Mouse (Mus musculus) ES-E14 (cell line): ENCODE measurements around the gene Sebox. TPM values are rescaled to one million over a fixed set of nuclear protein-coding genes. Genes with fewer than 3 reads are reported as not detected.

Source experiments
- DNase-seq: peaks from one replicate; pipeline ENCODE4 v3.0.0-alpha.2; 2013; ENCODE audit warnings: low read depth, low spot score
- H3K27ac ChIP-seq: 2 replicates; pipeline ENCODE4 v1.5.1; 2012; ENCODE audit warnings: low read depth, mild to moderate bottlenecking, low read length, moderate library complexity, mixed read lengths; ENCODE audit not compliant: poor library complexity, insufficient read depth, severe bottlenecking
- H3K36me3 ChIP-seq: 2 replicates; pipeline ENCODE4 v1.6.1; 2012; ENCODE audit warnings: mild to moderate bottlenecking, low read length, moderate library complexity, mixed read lengths; ENCODE audit not compliant: control insufficient read depth, poor library complexity, insufficient read depth, severe bottlenecking
- H3K4me1 ChIP-seq, 2 experiments: fragments of 150-350 bp in 1 of 2; sonication (generic) in 1 of 2; 2 replicates each; pipeline ENCODE4 v1.6.1; 2012; ENCODE audit warnings: low read length in 2 of 2, mild to moderate bottlenecking in 1 of 2, mixed read lengths in 1 of 2; ENCODE audit not compliant: control insufficient read depth in 2 of 2, insufficient read depth in 2 of 2, poor library complexity in 1 of 2
- H3K4me3 ChIP-seq, 2 experiments: fragments of 150-350 bp in 1 of 2; sonication (generic) in 1 of 2; 2 replicates each; pipeline ENCODE4 v1.5.1; 2012; ENCODE audit warnings: low read length in 2 of 2, low read depth in 1 of 2, mild to moderate bottlenecking in 1 of 2, mixed read lengths in 1 of 2; ENCODE audit not compliant: insufficient read depth in 1 of 2, poor library complexity in 1 of 2, severe bottlenecking in 1 of 2
- H3K9ac ChIP-seq: 2 replicates; pipeline ENCODE4 v1.6.1; 2012; ENCODE audit warnings: low read depth, mild to moderate bottlenecking, low read length, mixed read lengths; ENCODE audit not compliant: poor library complexity, insufficient read depth, severe bottlenecking
- H3K9me3 ChIP-seq: fragments of 150-350 bp; sonication (generic); 2 replicates; pipeline ENCODE4 v1.6.1; 2012; ENCODE audit warnings: low read depth, mild to moderate bottlenecking, low read length; ENCODE audit not compliant: control insufficient read depth, insufficient read depth
- CHD2 ChIP-seq: IDR thresholded peaks from 2 replicates; pipeline ENCODE4 v1.6.1; 2014; ENCODE audit warnings: mild to moderate bottlenecking, low read depth, low read length, inconsistent platforms
- HCFC1 ChIP-seq: IDR thresholded peaks from 2 replicates; pipeline ENCODE4 v1.6.1; 2012; ENCODE audit warnings: low read length, inconsistent platforms, borderline replicate concordance; ENCODE audit not compliant: insufficient read depth
- MAFK ChIP-seq: IDR thresholded peaks from 2 replicates; pipeline ENCODE4 v1.6.1; 2014; ENCODE audit warnings: mild to moderate bottlenecking, low read depth, low read length, inconsistent platforms; ENCODE audit not compliant: insufficient read depth
- ZC3H11A ChIP-seq: IDR thresholded peaks from 2 replicates; pipeline ENCODE4 v1.6.1; 2012; ENCODE audit warnings: low read depth, mild to moderate bottlenecking, inconsistent platforms, low read length, borderline replicate concordance
- ZNF384 ChIP-seq: IDR thresholded peaks from 2 replicates; pipeline ENCODE4 v1.6.1; 2012; ENCODE audit warnings: low read depth, low read length, inconsistent platforms
- in situ Hi-C, 2 experiments: fragments of 600-800 bp; cut with MboI; formaldehyde crosslinking; loops; one replicate each; pipeline ENCODE4 v1.15.1; 2025; ENCODE audit warnings: low sequenced_read_pairs in 2 of 2, inconsistent platforms in 1 of 2; ENCODE audit not compliant: unreplicated experiment in 2 of 2
- total RNA-seq: library from RNA; depleted of rRNA; stranded (reverse); fragments of 300-350 nt; gene quantifications from 2 replicates; pipeline ENCODE4 v1.2.3, GENCODE M21; 2012; rRNA removed

The Sebox gene
- 0.31 and 0.32 TPM in 2 replicates for total RNA-seq

DNA sequence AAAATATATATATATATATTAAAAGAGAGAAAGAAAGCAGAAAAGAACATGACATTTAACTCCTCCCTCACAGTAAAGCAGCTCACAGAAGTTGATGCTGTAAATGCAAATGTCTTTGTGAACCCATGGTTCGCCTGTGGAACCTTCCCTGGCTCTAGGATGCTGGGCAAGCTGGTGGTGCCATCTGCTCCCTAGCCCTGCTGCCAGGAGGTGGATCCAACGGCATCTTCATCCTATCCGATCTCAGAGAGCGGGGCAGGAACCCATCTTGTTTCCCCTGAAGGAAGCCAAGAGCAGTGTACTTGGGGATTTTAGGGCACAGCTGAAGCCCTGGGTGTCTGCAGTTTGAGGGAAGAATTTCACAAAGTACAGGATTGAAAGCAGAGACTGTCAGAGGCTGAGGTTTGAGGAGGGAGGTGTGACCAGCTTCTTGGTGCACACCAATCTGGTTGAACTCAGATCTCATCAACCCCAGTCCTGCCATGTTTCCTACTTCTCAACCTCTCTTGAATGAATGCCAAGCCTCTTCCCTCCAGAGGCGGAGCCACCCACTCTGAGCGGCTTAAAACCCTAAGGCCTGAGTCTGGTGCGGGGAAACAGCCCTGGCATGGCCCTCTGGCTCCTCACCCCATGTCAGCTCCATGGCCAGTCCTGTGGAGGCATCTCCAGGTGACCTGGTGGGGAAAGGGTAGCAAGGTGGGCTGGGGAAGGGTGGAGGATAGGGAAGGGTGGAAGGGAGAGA, at the start of gene Sebox:
Gene Sebox, plus strand, starts transcription at position 539 of the 742 bp plus-strand sequence.
- Histone ChIP-seq H3K36me3 (peaks cover 13% of the 10 kb centered on the region), H3K27ac (no peak within 1 kb of the TSS), H3K4me3 (no peak within 1 kb of the TSS), H3K9me3 (no peaks in the 10 kb centered on the region), H3K4me1 (no peaks in the 10 kb centered on the region), H3K9ac (no peak within 1 kb of the TSS)
- in situ Hi-C loops, result no loop called here
- TF ChIP-seq CHD2, result no peak
- no peak for TF ChIP-seq HCFC1
- no peak for TF ChIP-seq ZC3H11A
- TF ChIP-seq MAFK, result no peak
- TF ChIP-seq ZNF384, result no peak
- no peak for DNase-seq

DNA sequence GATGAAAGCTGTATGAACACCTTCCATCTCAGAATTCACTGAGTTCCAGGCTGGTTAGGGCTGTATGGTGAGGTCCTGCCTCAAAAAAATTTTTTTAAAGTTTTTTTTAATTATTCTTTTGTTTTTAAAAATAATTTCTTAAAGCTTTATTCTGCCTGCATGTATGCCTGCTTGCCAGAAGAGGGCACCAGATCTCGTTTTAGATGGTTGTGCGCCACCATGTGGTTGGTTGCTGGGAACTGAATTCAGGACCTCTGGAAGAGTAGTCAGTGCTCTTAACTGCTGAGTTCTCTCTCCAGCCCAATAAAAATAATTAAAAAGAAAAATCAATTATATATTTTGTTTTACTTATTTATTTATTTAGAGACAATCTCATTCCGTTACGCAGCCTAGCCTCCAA, 49.6 kb upstream of the Sebox start:
- Histone ChIP-seq H3K4me1 (peaks cover 0 to 3% of the 10 kb centered on the region in 2 experiments; a peak in 1 of 4 replicates), H3K9me3 (no peaks in the 10 kb centered on the region), H3K36me3 (no peaks in the 10 kb centered on the region), H3K4me3 (peak overlapping the region; percentile 37 to 61), H3K27ac (no peak overlapping the region), H3K9ac (no peak overlapping the region)
- peak; percentile 63 for DNase-seq
- in situ Hi-C loops, result no loop called here
- TF ChIP-seq MAFK, result no peak
- no peak for TF ChIP-seq CHD2
- 0 out of 2 replicates have a peak, but pooled peaks have one; percentile 42 for TF ChIP-seq HCFC1
- TF ChIP-seq ZC3H11A, result no peak
- peak; percentile 82 for TF ChIP-seq ZNF384

DNA sequence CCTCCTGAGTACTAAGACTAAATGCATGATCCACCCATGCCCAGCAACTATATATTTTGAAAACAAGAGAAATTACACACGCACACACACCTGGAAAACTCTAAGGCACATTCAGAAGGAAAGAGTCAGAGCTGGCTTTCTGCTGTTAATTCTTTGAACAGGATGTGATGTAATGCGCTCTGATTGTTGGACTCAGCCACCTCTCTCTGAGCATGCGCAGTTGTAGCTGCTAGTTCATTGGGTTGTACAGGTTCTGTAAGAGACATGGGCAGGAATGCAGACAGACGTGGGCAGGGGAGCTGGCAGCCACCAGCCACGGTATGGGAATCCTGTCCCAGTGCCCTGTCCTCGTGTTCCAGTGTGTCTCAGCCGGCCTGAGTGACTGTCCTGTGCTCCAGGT, 49.0 kb upstream of the Sebox start:
- H3K27ac ChIP-seq, result no peak overlapping the region; the same call in 1 of the 2 replicates
- no peaks in the 10 kb centered on the region for H3K36me3 ChIP-seq
- in situ Hi-C loops, result no loop called here
- H3K4me1 ChIP-seq, result peaks cover 0 to 3% of the 10 kb centered on the region in 2 experiments; a peak in 1 of 4 replicates
- TF ChIP-seq CHD2 (no peak), ZC3H11A (no peak), MAFK (no peak), HCFC1 (no peak), ZNF384 (no peak)
- no peak for DNase-seq
- no peaks in the 10 kb centered on the region for H3K9me3 ChIP-seq
- H3K4me3 ChIP-seq, result peak overlapping the region; percentile 37 to 61
- peak overlapping the region; percentile 45; the same call in 1 of the 2 replicates for H3K9ac ChIP-seq

DNA sequence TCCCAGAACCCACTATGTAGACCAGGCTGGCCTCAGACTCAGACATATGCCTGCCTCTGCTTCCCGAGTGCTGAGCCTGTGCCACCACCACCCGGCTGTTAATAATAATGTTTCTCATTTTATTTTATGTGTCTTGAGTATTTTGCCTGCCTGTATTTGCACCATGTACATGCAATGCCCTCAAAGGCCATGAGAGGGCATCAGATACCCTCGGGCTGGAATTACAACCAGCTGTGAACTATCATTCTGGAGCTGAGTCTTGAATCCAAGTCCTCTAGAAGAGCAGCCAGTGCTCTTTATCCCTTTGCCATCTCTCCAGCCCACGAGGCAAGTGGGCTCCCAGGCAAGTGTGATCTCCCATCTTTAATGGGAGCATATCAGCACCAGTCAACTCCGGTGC, 47.9 kb upstream of the Sebox start:
- H3K36me3 ChIP-seq, result no peaks in the 10 kb centered on the region
- H3K4me1 ChIP-seq, result peaks cover 0 to 3% of the 10 kb centered on the region in 2 experiments; a peak in 1 of 4 replicates
- H3K9me3 ChIP-seq, result no peaks in the 10 kb centered on the region
- no peak overlapping the region for H3K9ac ChIP-seq
- peak; percentile 47 for DNase-seq
- TF ChIP-seq MAFK (no peak), CHD2 (no peak), HCFC1 (no peak), ZNF384 (no peak), ZC3H11A (no peak)
- H3K27ac ChIP-seq, result no peak overlapping the region
- in situ Hi-C loops, result no loop called here
- H3K4me3 ChIP-seq, result no peak overlapping the region

DNA sequence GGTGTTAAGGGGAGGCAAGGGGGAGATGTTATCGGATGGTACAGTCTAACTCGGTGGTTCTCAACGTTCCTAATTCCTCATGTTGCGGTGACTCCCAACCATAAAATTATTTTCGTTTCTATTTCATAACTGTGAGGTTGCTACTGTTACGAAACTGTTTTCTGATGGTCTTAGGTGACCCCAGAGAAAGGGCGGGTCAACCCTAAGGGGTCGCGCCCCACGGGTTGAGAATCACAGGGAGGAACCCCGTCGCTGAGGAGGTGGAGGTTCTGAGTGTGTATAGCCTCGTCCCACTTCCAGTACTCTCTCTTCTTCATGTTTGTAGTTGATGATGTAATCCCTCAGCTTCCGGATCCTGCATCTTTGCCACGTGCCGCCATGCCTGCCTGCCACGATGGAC, 44.5 kb upstream of the Sebox start:
- Histone ChIP-seq H3K27ac (no peak overlapping the region), H3K4me1 (peaks cover 0 to 10% of the 10 kb centered on the region in 2 experiments; a peak in 2 of 4 replicates), H3K4me3 (no peak overlapping the region), H3K36me3 (no peaks in the 10 kb centered on the region), H3K9ac (no peak overlapping the region), H3K9me3 (no peaks in the 10 kb centered on the region)
- DNase-seq, result no peak
- in situ Hi-C loops, result no loop called here
- 0 out of 2 replicates have a peak, but pooled peaks have one; percentile 23 for TF ChIP-seq CHD2
- no peak for TF ChIP-seq MAFK
